Mouse (Mus musculus) spleen, adult 2 months (tissue): ENCODE results near the gene Slc4a10. TPM values are rescaled to one million over a fixed set of nuclear protein-coding genes. Genes with fewer than 3 reads are reported as not detected.

ENCODE experiments used
- DNase-seq, 2 experiments: peaks; one replicate each; pipeline versions ENCODE4 v3.0.0 to v3.0.0-alpha.2; 2012 to 2021; ENCODE audit warnings: low spot score in 2 of 2, low read depth in 1 of 2
- H3K27ac ChIP-seq: fragments of 200-500 bp; 2 replicates; pipeline ENCODE4 v1.5.1; 2012; ENCODE audit warnings: low read length, inconsistent platforms; ENCODE audit not compliant: insufficient read depth
- H3K27me3 ChIP-seq: fragments of 200-500 bp; 2 replicates; pipeline ENCODE4 v1.6.1; 2012; ENCODE audit warnings: mild to moderate bottlenecking, moderate library complexity, low read length, inconsistent platforms; ENCODE audit not compliant: control insufficient read depth, insufficient read depth
- H3K36me3 ChIP-seq: fragments of 200-500 bp; 2 replicates; pipeline ENCODE4 v1.6.1; 2012; ENCODE audit warnings: mild to moderate bottlenecking, low read length, inconsistent platforms; ENCODE audit not compliant: control insufficient read depth, insufficient read depth
- H3K4me1 ChIP-seq: fragments of 200-500 bp; 2 replicates; pipeline ENCODE4 v1.6.1; 2011; ENCODE audit warnings: inconsistent platforms; ENCODE audit not compliant: control insufficient read depth, insufficient read depth, insufficient read length
- H3K4me3 ChIP-seq: fragments of 200-500 bp; 2 replicates; pipeline ENCODE4 v1.5.1; 2011; ENCODE audit warnings: mild to moderate bottlenecking, inconsistent platforms; ENCODE audit not compliant: insufficient read depth, insufficient read length; ENCODE audit errors: extremely low read depth
- CTCF ChIP-seq: fragments of 200-500 bp; IDR thresholded peaks from 2 replicates; pipeline ENCODE4 v1.5.1; 2011; ENCODE audit warnings: mild to moderate bottlenecking, inconsistent platforms; ENCODE audit not compliant: insufficient read depth, insufficient read length, insufficient replicate concordance; ENCODE audit errors: extremely low read depth
- POLR2A ChIP-seq: fragments of 200-500 bp; IDR thresholded peaks from 2 replicates; pipeline ENCODE4 v1.6.1; 2011; ENCODE audit warnings: low read depth, low read length, inconsistent platforms
- WGBS: fragments of 180-500 bp; shearing (Covaris S2); methylation state at CpG from one replicate; pipeline ENCODE4 v1.1.7; 2018; 5-methylcytosine and 5-hydroxymethylcytosine counted together
- polyA plus RNA-seq: library from polyadenylated mRNA; depleted of rRNA; stranded (reverse); fragments of >200 nt; gene quantifications from 2 replicates; pipeline ENCODE4 v1.2.3, GENCODE M21; 2012

Slc4a10 gene
- polyA plus RNA-seq, 1 experiment: not detected

DNA sequence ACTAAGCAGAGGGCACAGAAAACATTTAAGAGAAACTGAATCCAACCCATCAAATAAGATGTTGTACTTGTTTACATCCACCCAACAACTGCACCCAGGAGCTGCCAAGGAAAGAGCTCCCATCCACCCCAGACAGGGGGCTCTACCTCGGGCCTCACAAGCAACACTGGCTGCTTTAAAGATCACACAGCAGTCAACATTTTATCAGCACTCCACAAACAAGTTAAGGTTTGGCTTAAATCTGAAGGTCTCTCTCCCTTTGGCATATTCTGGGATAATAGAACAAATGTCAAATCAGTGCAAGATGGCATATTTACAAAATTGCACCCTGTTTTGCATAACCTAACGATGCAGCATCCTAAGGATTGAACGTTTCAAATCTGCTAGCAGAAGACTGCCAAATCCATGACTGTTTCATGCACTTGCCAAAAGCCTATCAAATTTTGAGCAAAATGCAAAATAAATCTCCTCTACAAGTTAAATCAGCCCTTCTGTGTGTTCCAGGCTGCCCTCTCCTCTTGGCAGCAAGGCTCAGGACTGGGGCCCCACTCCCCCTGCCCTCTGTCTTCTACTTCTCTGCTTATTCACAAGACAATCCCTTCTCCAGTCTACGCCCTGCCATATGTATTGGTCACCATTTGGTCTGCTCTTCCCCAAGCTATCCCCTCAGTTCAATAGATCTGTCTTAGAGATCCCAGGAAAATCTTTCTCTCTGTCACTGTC is 293.1 kb downstream of the Slc4a10 start:
- Histone ChIP-seq H3K27me3 (no peaks in the 10 kb centered on the region), H3K4me3 (no peak overlapping the region), H3K4me1 (no peaks in the 10 kb centered on the region), H3K36me3 (peaks cover 12% of the 10 kb centered on the region), H3K27ac (no peak overlapping the region)
- DNase-seq: no peak
- TF ChIP-seq POLR2A (no peak), CTCF (no peak)
- WGBS: 82% methylated on average over 4 of the region's 4 CpGs

DNA sequence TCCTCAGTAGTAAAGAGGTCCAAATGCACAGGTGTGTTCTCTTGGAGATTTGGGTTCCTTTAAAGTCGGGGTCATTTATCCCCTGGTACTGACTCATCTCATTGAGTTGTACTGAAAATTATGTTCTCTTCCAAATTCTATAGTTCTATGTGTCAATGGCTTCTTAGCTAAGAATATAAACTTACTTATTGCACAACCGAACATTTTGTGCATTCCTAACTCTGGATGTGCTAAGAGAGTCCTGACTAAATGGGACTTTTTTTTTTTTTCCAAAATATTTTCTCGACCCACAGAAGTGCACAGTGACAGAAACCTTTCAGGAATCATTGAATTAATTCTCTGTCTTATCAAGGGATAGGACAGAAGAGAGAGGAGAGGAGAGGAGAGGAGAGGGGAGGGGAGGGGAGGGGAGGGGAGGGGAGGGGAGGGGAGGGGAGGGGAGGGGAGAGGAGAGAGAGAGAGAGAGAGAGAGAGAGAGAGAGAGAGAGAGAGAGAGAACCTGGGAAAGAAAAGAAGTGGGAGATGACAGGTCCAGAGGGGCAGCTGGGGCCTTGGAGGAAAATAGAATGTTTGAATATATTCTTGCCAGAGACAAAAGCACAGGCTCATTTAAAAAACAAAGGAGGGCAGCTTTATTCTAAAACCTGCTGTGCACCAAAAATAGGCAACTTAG is 294.9 kb downstream of the Slc4a10 start:
- H3K27me3 ChIP-seq: no peaks in the 10 kb centered on the region
- WGBS: 83% methylated on average over 3 of the region's 3 CpGs
- DNase-seq: no peak
- H3K27ac ChIP-seq: no peak overlapping the region
- peaks cover 14% of the 10 kb centered on the region for H3K36me3 ChIP-seq
- no peaks in the 10 kb centered on the region for H3K4me1 ChIP-seq
- H3K4me3 ChIP-seq: no peak overlapping the region
- no peak for TF ChIP-seq POLR2A
- TF ChIP-seq CTCF: no peak

DNA sequence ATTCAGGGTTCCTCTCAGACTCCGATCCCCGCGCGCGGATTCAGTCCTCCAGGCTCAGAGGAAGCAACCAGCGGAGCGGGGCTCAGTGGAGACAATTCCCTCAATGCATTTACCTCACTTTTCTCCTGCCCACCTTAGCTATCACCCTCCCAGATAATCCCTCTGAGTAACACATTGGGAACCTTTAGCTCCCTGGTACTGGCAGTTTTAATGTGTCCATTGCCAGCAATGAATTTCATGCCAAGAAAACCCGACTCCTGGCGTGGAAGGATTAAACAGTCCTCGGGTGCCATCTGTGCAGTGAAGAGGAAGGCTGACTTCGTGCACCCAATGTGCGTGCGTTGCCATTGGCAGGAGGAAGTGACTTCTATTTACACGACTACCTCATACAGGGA is 295.5 kb downstream of the Slc4a10 start:
- H3K27me3 ChIP-seq: no peaks in the 10 kb centered on the region
- DNase-seq: no peak
- H3K36me3 ChIP-seq: peaks cover 14% of the 10 kb centered on the region
- WGBS: 91% methylated on average over 14 of the region's 14 CpGs
- H3K4me3 ChIP-seq: no peak overlapping the region
- TF ChIP-seq CTCF (no peak), POLR2A (no peak)
- no peaks in the 10 kb centered on the region for H3K4me1 ChIP-seq
- H3K27ac ChIP-seq: no peak overlapping the region

DNA sequence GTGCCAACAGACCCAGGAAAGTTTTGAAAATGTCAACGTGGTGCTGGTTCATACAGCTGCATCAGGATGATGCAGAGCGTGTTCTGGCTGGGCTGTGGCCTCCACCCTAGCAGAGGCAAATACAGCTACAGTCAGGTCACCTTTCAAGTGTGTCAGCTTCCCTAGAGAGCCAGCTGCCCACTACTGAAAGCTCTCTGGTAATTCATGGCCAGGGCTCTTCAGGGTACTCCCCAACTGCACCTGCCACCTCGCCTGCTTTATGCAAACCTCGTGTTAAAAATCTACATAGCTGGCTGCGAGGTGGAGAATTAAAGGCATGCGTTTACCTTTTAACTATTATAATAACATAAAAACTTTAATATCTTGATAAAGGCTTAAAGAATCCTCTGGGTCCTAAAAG is 298.1 kb downstream of the Slc4a10 start:
- 77% methylated on average over 6 of the region's 6 CpGs for whole genome bisulfite sequencing
- H3K27ac ChIP-seq: no peak overlapping the region
- peaks cover 12% of the 10 kb centered on the region for H3K36me3 ChIP-seq
- DNase-seq: no peak
- H3K4me1 ChIP-seq: no peaks in the 10 kb centered on the region
- no peak for TF ChIP-seq CTCF
- no peak for TF ChIP-seq POLR2A
- H3K4me3 ChIP-seq: no peak overlapping the region
- H3K27me3 ChIP-seq: no peaks in the 10 kb centered on the region

DNA sequence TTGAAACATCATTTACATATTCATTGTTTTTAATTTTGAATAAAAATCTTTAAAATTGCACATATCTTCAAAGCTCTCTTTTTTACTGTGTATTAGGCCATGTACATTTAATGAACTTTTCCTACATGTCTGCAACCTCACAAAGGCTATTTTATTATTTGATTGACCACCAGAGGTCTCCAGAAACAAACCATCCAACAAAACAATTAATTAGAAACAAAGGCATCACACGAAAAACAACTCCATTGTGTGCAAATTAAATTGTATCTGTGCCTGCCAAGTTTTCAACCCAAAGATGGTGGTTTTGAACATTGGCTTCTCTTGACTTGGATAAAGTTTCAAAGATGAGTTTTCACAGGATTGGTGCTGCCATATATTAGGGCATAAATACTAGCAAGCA is 300.5 kb downstream of the Slc4a10 start:
- H3K27ac ChIP-seq: no peak overlapping the region
- 26% methylated on average over 1 of the region's 1 CpGs for WGBS
- no peaks in the 10 kb centered on the region for H3K4me1 ChIP-seq
- H3K27me3 ChIP-seq: no peaks in the 10 kb centered on the region
- peaks cover 10% of the 10 kb centered on the region for H3K36me3 ChIP-seq
- H3K4me3 ChIP-seq: no peak overlapping the region
- DNase-seq: no peak
- TF ChIP-seq POLR2A: no peak
- no peak for TF ChIP-seq CTCF

DNA sequence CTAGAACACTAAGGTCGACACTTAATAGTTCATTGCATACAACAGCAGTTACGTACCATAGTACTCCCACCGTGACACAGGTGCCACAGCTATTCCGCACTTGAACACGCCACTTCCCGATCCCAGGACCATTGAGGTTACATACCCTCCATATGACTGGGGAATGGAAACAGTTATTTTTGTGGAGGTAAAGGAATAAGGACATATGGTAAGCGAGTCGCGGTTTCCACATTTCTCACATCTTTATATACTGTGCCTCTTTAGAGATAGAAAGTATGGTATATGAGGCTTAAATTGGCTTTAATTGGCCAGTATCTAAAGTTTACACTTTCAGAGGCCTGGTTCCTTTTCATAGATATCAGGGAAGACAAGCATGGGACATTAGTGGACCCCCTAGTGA is 301.5 kb downstream of the Slc4a10 start:
- DNase-seq: no peak
- H3K27ac ChIP-seq: no peak overlapping the region
- H3K4me3 ChIP-seq: no peak overlapping the region
- no peak for TF ChIP-seq POLR2A
- TF ChIP-seq CTCF: no peak
- WGBS: 93% methylated on average over 9 of the region's 9 CpGs
- no peaks in the 10 kb centered on the region for H3K27me3 ChIP-seq
- H3K36me3 ChIP-seq: peaks cover 6% of the 10 kb centered on the region; the same call in 1 of the 2 replicates
- H3K4me1 ChIP-seq: no peaks in the 10 kb centered on the region

DNA sequence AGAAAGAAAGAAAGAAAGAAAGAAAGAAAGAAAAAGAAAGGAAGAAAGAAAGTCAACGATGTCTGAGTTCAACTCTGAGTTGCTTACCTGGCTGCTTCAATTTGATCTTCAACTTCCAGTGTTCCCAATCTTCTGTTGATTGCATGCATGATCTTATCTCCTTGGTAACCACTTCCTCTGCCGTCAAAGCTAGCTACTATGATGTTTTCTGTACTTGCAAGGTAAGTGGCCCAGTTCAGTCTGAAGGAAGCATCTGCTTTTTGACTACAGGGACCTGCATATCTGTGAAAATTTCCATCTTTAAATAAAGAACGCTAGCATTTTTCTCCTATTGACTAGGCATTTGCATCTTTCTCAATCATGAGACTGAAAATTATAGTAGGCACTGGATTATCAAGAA is 305.8 kb downstream of the Slc4a10 start:
- Histone ChIP-seq H3K27ac (no peak overlapping the region), H3K36me3 (peaks cover 7% of the 10 kb centered on the region; the same call in 1 of the 2 replicates), H3K27me3 (no peaks in the 10 kb centered on the region), H3K4me3 (no peak overlapping the region), H3K4me1 (no peaks in the 10 kb centered on the region)
- WGBS: 61% methylated on average over 3 of the region's 3 CpGs
- peak in 1 of 2 experiments; percentile 47 for DNase-seq
- TF ChIP-seq CTCF (no peak), POLR2A (no peak)
